Mouse (Mus musculus) layer of hippocampus, adult 9-10 months (tissue): ENCODE measurements around the gene Akap2.

Experiments
- DNase-seq: peaks from one replicate; pipeline ENCODE4 v3.0.0; 2022; ENCODE audit warnings: low spot score

Gene Akap2

DNA sequence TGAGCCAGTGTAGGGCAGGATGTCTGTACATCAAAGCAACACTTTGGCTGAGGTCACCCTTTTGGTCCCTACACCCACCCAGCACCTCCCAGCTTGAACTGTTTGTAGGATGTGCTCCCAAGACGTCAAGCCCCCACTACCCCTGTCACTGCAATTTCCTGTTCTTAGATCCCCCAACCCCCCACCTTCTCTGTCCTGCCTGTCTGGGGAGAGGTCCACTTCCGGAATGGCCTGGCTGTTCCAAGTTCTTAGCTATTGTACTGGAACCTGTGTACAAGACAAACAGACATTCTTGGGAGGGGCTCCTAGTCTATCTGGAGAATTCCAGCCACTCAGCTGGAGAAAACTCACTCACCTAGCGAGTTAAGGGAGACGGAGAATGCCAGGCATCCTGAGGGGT, 116.7 kb downstream of the Akap2 start:
- no peak for DNase-seq

DNA sequence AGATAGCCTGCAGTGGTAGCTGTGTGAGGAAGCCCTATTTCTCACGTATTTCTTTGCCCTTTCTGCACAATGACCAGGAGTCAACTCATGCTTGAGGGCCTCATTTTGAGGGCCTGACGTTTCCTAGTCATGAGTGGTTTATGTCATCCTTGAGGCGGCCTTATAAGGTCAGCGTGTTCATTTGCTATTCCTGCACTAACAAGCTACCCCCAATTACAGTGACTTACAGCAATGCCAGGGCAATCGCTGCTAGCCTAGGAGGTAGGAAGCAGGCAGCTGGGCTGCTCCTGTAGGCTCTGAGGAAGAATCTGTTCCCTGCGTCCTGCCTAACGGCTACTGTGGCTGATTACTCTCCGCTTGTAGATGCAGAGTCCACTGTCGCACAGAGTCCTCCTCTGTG, 119.6 kb downstream of the Akap2 start:
- DNase-seq: no peak

DNA sequence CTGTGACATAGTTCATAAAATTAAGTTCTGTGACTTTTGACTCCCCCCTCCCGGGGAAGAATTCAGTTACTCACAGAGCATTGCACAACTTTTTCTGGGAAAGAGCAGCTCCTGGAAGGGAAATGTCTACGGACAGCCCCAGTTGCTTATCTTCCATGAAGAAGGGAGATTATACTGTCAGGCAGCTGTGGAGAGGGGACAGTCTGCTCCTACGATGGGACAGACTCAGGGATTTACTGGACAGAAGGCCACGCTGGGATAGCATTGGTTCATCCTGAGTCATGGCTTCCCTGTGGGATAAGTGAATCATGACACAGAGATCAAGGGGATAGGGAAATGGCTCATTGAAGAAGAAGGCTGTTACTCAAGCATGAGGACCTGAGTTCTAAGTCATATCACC, 121.9 kb downstream of the Akap2 start:
- DNase-seq: no peak

DNA sequence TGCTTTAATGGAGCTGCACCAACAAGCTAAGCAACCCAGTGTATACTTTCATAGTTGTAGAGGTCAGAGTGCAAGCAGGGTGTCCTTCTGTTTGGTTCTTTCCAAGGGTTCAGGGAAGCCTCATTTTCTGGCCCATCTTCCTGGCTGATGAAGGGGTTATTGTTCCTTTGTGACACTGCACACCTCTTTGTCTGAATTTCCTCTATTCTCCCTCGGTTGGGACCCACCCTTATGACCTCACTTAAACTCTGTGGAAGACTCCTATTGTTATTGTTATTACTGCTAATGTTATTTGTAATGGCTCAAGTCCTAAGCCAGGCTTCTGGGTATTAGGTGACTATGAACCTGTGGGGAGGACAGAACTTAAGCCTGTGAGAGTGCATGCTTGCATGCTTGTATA, 124.5 kb downstream of the Akap2 start:
- no peak for DNase-seq

DNA sequence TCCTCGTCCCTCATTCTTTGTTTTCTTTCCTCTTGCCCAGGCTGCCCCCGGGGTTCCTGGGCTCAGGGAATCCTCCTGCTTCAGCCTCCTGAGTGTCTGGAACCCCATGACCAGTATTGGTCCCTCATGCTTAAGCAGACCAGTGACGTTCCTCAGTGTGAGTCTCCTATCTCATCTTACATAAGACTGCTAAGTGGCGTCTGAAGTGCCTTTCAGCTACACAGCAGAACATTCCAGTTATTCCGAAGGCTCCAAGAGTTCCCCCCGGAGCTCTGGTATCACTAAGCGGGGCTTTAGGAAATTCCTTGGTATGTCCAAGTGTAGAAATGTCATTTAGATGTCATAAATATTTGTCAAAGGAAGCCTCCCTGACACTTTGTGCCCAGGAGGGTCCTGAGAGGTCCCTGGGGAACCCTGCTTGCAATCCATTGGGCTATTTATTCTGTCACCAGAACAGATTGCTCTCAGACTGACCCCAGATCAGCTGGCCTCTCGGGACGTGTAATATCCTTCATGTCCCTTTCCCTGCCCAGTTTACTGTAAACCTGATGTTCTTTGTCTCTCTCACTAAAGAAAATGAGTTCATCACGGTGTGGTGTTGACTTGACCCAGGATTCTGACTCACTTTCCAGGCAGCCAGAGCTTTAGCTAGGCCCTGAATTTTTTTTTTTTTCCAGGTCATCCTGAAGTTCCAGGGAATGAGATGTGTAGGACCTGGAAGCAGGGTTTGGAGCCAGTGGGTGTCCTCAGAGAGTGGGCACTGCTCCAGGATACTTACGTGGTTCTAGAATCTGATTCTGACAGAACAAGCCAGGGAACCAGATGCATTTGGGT, 125.2 kb downstream of the Akap2 start:
- no peak for DNase-seq

DNA sequence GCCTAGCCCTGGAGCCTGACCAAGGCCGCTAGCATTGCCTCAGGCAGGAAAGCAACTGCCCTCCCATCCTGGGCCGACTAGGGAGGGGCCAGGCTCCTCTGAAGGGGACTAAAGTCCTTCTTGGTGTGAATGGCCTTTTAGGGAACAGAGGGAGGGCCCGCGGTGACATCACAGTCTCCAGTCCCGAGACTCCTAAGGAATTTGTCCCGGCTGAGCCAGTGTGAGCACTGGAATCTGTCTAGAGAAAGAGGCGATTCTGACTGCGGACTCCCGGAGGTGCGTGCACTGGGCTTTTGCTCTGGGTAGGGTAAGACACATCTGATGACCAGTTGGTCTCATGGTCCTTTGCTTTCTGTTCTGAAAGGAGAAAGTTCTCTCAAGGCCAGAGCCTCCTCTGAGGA, 127.6 kb downstream of the Akap2 start:
- no peak for DNase-seq

DNA sequence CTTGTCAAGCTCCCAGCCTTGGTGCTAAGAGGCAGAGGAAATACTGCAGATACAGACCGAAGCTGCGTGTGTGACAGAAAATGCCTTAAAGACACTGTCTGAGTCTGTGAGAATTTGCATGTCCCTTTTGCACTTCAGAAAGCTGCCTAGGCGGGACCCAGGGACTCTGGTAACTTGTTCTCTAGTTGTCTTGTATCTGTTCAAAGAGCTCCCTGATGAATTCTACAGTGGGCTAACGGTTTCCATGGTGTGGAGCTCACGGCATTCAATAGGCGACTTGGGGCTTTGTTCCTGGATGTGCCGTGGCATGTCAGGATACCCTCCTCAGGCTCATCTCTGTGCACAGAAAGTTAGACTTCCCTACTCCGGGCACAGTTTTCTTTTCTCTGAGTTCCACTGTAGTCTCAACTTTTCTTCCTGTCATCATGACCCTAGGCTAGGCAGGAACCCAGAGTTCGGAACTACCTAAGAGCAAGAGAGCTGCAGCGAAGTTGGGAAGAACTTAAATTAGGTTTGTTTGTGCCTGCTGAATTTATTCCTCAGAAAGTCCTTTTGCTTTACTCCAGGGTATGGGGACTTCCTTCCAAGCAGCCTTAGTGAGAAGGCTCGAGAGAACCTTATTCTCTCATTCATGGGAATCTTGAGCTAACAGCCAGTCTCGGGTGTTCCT, 128.2 kb downstream of the Akap2 start:
- no peak for DNase-seq

DNA sequence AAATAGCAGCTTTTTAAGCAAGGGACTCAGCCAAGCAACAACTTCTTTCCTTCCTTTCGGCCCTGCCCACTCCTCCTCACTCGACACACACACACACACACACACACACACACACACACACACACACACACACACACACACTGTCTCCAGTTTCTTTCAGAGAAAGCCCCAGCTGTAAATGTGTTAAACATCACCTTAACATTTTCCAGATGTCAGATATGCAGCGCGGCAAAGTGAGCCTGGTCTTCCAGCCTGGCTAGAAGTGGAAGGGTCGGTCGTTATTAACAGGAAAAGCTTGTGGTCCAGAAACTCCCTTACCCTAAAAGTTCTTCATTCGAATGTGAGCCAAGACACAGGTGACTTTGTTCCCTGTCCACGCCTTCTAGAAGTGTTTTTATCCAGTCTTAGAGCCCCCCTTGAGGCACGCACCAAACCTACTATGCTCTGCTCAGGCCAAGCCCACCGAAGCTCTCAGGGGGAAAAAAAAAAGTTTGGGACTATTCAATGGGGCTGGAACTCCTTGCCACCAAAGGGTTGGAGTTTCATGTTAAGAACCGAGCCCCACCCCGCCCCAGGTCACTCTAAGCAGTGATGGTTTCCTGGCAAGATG, 129.0 kb downstream of the Akap2 start:
- no peak for DNase-seq

DNA sequence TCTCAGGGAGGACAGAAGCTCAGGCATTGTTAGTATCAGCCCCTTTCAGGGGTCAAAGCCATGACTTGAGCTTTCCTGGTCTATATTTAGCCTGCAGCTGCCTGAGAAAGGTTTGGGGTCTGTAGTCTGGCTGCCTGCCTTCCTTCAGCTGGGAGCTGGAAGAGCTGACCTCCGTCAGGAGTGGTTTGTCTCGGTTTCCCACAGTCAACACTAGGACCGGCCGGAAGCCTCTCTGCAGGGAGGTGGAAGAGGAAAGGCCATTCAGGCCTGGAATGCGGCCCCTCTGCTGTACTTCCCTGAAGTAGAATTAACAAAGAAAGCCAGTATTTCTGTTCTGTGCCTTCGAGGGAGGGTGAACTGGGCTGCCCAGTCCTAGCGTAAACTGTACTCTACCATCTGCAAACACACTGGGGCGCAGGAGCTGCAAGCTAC, 129.6 kb downstream of the Akap2 start:
- DNase-seq: no peak

DNA sequence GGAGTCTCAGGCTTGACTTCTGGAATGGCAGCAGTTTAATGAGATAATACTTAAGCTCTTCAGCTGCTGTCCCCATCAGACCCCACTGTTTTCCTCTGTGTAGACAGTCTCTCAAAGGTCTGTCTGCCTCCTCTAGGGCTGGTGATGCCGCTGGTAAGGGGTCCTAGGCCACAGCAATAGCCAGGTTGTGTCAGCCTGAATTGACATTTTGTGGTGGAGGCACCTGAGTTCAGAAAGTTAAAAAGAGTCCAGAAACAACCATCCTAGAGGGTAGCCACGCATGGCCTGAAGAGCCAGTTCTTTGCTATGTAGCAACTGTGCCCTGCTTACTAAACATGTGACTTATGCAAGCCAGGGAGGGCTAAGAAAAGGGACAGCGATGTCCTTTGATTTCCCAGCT, 130.2 kb downstream of the Akap2 start:
- no peak for DNase-seq

DNA sequence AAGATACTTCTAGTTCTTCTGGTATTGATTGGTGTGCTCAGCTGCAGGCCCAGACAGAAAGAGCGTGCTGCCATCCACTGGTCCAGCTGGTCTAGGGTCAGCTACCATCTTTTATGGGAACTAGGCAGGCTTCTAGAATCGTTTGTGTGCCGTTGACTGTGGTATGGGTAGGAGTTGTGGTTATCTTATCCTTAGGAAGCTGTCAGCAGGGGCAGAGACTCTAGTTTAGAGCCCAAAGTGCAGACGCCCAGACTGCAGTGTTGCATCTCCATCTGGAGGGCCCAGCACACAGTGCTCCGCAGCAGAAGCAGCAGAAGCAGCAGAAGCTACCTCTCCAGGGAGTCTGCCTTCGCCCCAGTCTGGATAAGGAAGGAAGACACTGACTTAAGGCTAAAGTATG, 132.0 kb downstream of the Akap2 start:
- DNase-seq: no peak

DNA sequence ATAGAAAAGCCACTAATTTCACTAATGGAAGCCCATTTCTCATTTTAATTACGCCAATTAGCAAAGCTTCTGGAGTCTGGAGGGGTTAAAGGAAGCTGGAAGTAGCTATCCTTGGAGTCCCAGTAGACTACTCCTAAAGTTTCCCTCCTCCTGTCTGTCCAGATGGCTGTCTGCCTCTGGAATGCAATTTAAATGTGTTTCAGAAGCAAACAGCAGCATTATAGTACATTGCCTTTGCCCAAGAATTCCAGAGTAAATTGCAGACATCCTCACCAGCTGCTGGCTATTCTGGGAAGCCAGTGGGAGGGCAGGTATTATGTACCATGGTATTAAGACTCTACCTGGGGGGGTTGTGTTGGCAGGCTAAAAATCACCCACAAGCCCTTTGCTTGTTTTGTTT, 134.3 kb downstream of the Akap2 start:
- DNase-seq: no peak

DNA sequence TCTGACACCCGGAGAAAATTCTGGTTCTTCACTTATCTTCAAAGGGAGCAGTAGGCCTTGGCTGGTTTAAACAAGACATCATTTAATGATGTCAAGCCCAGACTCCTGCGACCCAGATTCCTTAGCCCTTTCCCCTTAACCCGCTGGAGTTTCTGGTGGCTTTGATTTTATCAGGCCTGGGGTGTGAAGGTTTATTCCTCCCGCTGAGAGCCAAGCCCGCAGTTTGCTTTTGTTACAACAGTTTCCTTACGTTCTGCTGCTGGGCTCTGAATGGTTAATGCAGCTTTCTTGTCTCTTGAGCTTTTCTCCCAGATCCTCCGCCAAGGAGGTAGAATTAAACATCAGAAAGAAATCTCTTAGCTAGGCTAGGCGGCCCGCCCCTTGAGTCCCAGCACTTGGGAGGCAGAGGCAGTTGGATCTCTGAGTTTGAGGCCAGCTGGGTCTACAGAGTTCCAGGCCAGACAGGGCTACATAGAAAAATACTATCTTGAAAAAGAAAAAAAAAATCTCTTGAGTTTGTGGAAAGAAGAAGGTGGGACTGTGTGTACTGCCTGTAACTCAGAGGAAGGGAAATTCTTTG, 135.1 kb downstream of the Akap2 start:
- DNase-seq: no peak

DNA sequence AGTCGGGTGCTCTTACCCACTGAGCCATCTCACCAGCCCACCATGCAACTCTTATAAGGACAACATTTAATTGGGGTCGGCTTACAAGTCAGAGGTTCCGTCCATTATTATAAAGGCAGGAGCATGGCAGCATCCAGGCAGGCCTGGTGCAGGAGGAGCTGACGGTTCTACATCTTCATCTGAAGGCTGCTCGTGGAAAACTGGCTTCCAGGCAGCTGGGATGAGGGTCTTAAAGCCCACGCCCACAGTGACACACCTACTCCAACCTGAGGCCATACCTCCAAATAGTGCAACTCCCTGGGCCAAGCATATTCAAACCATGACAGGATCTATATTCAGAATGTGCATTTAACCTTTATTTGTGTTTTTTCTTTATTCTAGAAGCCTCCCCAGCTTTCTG, 136.7 kb downstream of the Akap2 start:
- DNase-seq: no peak

DNA sequence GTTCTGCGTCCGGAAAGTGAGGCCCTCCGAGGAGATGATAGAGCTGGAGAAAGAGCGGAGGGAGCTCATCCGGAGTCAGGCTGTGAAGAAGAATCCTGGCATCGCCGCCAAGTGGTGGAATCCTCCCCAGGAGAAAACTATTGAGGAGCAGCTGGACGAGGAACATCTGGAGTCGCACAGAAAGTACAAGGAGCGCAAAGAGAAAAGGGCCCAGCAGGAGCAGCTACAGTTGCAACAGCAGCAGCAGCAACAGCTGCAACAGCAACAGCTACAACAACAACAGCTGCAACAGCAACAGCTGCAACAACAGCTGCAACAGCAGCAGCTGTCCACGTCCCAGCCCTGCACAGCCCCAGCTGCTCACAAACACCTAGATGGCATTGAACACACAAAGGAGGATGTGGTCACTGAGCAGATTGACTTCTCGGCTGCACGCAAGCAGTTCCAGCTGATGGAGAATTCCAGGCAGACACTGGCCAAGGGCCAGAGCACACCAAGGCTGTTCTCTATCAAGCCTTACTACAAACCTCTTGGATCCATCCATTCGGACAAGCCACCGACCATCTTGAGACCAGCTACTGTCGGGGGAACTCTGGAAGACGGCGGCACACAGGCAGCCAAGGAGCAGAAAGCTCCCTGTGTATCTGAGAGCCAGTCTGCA, 138.0 kb downstream of the Akap2 start:
- no peak for DNase-seq

DNA sequence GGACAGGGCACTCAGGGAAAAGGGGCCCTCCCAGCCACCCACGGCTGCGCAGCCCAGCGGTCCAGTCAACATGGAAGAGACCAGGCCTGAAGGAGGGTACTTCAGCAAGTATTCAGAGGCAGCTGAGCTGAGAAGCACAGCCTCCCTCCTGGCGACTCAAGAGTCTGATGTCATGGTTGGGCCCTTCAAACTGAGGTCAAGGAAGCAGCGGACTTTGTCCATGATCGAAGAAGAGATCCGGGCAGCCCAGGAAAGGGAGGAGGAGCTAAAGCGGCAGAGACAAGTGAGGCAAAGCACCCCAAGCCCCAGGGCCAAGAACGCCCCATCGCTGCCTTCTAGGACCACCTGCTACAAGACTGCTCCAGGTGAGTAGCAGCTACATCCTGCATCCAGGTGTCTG, 139.2 kb downstream of the Akap2 start:
- no peak for DNase-seq

DNA sequence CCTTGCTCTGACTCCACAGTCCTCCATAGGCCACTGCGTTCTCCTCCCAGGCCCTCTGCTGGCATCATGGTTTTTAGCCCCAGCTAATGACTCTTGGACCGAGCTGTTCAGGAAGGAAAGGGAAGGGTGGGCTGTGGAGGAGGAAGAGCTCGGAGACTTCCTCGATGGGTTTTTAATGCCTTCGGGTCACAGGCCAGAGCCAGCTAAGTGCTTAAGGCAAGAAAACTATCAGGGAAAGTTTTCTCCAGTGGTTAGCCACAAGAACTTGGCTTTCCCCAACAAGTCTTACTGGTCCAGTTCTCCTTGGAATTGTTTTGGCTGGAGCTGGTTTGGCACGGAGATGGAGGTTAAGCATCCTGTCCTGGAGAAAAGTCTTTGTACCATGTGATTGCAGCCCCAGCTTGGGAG, 142.8 kb downstream of the Akap2 start:
- DNase-seq: no peak

DNA sequence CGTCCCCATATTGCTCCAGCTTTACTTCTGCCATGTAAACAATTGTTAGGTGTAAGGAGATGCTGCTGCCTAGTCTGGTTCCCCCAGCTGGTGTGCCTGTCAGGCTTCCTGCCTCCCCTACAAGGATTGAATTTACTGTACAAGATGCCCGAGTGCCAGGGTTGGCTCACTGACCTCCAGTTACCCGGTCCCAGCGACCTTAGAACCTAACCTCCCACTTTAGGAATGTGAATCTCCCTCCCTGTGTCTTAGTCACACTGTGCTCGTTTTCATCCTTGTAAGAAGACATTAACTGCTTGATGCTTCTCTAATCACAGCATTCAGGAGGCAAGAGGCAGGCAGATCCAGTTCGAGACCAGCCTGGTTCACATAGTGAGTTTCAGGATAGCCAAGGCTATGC, 143.7 kb downstream of the Akap2 start:
- no peak for DNase-seq

DNA sequence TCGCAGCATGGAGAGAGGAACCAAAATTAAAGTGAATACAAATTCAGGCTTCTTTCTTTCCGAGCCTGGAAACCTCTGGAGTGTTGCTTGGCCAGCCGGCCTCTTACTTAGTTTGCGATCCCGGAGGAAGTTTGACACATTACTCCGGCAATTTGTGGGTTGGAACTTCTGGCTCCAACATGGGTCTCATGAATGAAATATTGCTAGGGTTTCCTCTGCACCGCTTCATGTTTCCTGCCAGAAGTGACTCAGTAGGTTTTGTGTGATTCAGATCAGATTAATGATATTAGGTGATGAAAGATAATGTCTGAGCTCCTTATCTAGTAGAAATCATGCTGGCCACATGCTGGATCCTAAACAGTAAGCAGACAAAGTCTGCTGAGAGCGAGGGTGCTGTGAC, 144.4 kb downstream of the Akap2 start:
- DNase-seq: no peak

DNA sequence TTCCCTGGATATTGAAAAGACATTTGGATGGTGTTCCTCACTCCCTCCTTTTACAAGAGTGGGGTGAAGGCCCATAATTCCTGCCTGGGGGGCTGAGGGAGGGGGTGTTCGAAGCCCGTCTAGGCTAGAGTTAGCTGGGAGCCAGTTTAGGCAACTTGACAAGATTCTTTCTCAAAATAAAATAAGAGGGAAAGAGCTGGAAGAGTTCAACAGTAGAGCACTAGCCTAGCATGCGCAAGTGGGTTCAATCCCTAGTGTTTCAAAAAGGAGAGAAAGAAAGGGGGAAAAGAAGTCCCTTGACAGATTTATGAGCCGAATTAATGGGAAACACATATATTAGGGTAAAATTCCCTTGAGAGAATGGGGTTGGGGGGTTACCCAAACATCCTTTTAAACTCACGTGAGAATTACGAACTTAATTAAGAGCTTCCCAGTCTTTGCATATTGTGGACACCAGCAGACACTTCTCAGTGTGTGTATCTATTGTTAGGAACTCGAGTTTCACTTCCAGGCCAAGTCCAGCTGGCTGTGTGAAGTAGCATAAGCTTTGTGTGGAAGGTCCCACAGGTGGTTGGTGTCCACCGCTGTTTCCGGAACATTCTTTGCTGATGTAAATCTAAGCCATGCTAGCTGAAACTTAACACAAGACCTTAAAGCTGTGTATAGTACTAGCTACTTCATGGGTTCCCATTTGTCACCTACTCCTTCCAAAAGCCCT, 145.0 kb downstream of the Akap2 start:
- DNase-seq: no peak

DNA sequence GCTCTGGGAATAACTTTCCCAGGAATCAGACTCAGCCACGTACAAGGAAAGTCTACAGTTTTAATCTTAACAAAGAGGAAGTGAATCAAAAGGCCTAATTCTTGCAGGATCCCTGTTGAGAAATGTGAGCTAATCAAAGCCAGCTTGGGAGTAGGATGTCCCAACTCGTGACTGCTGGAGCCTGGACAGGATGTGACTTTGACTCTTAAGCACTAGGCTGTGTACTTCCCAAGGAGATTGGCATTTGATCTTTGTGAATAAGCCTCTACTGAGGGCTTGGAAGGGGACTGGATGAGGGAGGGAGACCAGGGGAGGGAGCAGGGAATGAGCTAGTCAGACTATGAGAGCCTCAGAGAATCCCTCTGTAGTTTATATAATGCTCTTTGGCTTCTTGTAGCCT, 148.6 kb downstream of the Akap2 start:
- DNase-seq: no peak

DNA sequence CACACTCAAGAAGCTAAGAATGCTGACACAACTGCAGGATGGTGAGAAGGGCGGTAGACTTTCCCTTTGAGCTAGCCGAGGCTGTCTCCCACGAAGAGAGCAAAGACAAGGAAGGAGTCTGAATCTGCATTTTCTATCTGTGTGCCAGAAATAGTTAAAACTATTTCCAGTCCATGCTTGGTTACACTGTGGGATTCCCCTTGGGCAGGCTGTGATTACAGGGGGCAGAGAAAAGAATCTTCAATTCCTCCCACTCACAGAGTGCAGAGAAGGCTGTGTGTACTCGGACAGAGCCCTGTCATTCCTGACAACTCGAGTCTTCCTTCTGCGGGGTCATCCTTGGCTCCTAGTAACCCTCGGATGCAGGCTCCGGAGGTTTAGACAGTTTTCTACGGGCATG, 149.5 kb downstream of the Akap2 start:
- no peak for DNase-seq
